In genomic region chr6:51544118-51544681, GRCm38 (mm10) we compare ENCODE assay signal across 8 mouse cellular contexts. TPM values are rescaled to one million over a fixed set of nuclear protein-coding genes. Genes with fewer than 3 reads are reported as not detected.
DNase-seq lines count a peak whose midpoint lies in the region; ATAC-seq lines count a peak whose summit lies in the region.

No protein-coding gene starts in this region.

- no peaks in the 10 kb centered on the region for H3K27me3 ChIP-seq in midbrain, embryonic 11.5 days (ENCODE audit: control insufficient read depth, insufficient read depth, low read length)
- H3K27me3 ChIP-seq in midbrain, embryonic 16.5 days (ENCODE audit: control insufficient read depth, insufficient read depth, low read depth, low read length): no peaks in the 10 kb centered on the region
- H3K27me3 ChIP-seq in heart, embryonic 13.5 days (replicated peaks): no peaks in the 10 kb centered on the region
- no peaks in the 10 kb centered on the region for H3K27me3 ChIP-seq in liver, embryonic 16.5 days (ENCODE audit: control insufficient read depth, insufficient read depth, low read depth, low read length)
- H3K27me3 ChIP-seq in stomach, embryonic 16.5 days (ENCODE audit: control insufficient read depth, insufficient read depth, low read length): no peaks in the 10 kb centered on the region

- WGBS in midbrain, embryonic 11.5 days: 39% methylated on average over 7 of the region's 7 CpGs
- WGBS in midbrain, embryonic 16.5 days: 28% methylated on average over 7 of the region's 7 CpGs
- 44% methylated on average over 7 of the region's 7 CpGs for WGBS in heart, embryonic 13.5 days
- 38% methylated on average over 7 of the region's 7 CpGs for WGBS in liver, embryonic 16.5 days (ENCODE audit: insufficient replicate concordance)
- WGBS in stomach, embryonic 16.5 days: 42% methylated on average over 7 of the region's 7 CpGs

- no peak overlapping the region for H3K9ac ChIP-seq in midbrain, embryonic 11.5 days (ENCODE audit: low read length)
- H3K9ac ChIP-seq in midbrain, embryonic 16.5 days (ENCODE audit: low read depth, low read length): no peak overlapping the region
- H3K9ac ChIP-seq in heart, embryonic 13.5 days: peak overlapping the region; percentile 28; the same call in 1 of the 2 replicates
- no peak overlapping the region for H3K9ac ChIP-seq in liver, embryonic 16.5 days (ENCODE audit: low read depth, low read length)
- H3K9ac ChIP-seq in stomach, embryonic 16.5 days (ENCODE audit: low read length): no peak overlapping the region

- no peak overlapping the region for H3K4me2 ChIP-seq in midbrain, embryonic 11.5 days
- no peak overlapping the region for H3K4me2 ChIP-seq in midbrain, embryonic 16.5 days (ENCODE audit: low read length)
- H3K4me2 ChIP-seq in heart, embryonic 13.5 days: peak overlapping the region; percentile 52
- peak overlapping the region; percentile 28 for H3K4me2 ChIP-seq in liver, embryonic 16.5 days (ENCODE audit: low read depth, low read length)
- peak overlapping the region; percentile 42 for H3K4me2 ChIP-seq in stomach, embryonic 16.5 days (ENCODE audit: low read depth, low read length)

- H3K4me3 ChIP-seq in midbrain, embryonic 11.5 days (ENCODE audit: low read depth, low read length): no peak overlapping the region
- no peak overlapping the region for H3K4me3 ChIP-seq in midbrain, embryonic 16.5 days (ENCODE audit: low read depth, low read length)
- H3K4me3 ChIP-seq in heart, embryonic 13.5 days: peak overlapping the region; percentile 29
- H3K4me3 ChIP-seq in liver, embryonic 16.5 days (ENCODE audit: low read depth, low read length): peak overlapping the region; percentile 34
- H3K4me3 ChIP-seq in stomach, embryonic 16.5 days (replicated peaks; ENCODE audit: low read length): peak overlapping the region; percentile 28; the same call in 1 of the 2 replicates

- ATAC-seq in midbrain, embryonic 11.5 days (ENCODE audit: low FRiP score): peak; percentile 38; the same call in 1 of the 2 replicates
- ATAC-seq in midbrain, embryonic 16.5 days: no peak
- no peak for ATAC-seq in heart, embryonic 13.5 days (ENCODE audit: extremely low read depth, insufficient number of reproducible peaks, low FRiP score, low TSS enrichment)
- ATAC-seq in liver, embryonic 16.5 days (ENCODE audit: low read depth): no peak
- peak; percentile 50; the same call in 1 of the 2 replicates for ATAC-seq in stomach, embryonic 16.5 days (ENCODE audit: insufficient read depth, low FRiP score)

- H3K9me3 ChIP-seq in midbrain, embryonic 11.5 days (ENCODE audit: control insufficient read depth, low read length): no peaks in the 10 kb centered on the region
- no peaks in the 10 kb centered on the region for H3K9me3 ChIP-seq in midbrain, embryonic 16.5 days (replicated peaks; ENCODE audit: control insufficient read depth, low read length, poor library complexity, severe bottlenecking)
- no peaks in the 10 kb centered on the region for H3K9me3 ChIP-seq in heart, embryonic 13.5 days
- no peaks in the 10 kb centered on the region for H3K9me3 ChIP-seq in liver, embryonic 16.5 days (replicated peaks; ENCODE audit: control insufficient read depth, low read length)
- H3K9me3 ChIP-seq in stomach, embryonic 16.5 days (replicated peaks; ENCODE audit: control insufficient read depth, low read length): no peaks in the 10 kb centered on the region

- DNase-seq in midbrain, embryonic 11.5 days (ENCODE audit: low spot score, missing footprints): no peak
- peak; percentile 92 for DNase-seq in ZHBTc4 (ENCODE audit: low read depth, low spot score)
- DNase-seq in ovary, postnatal 10 days (ENCODE audit: low spot score): no peak
- DNase-seq in adrenal gland, adult 18-20 months (ENCODE audit: low spot score in 2 of 2): no peak

- no peak overlapping the region for H3K27ac ChIP-seq in midbrain, embryonic 11.5 days (ENCODE audit: low read depth, low read length)
- no peak overlapping the region for H3K27ac ChIP-seq in midbrain, embryonic 16.5 days (ENCODE audit: low read length)
- H3K27ac ChIP-seq in heart, embryonic 13.5 days (replicated peaks): 0 out of 2 replicates have a peak overlapping the region, but pooled peaks have one; percentile 8
- H3K27ac ChIP-seq in liver, embryonic 16.5 days (ENCODE audit: low read length): peak overlapping the region; percentile 61
- peak overlapping the region; percentile 49 for H3K27ac ChIP-seq in stomach, embryonic 16.5 days (ENCODE audit: low read length)

- peaks cover 9% of the 10 kb centered on the region for H3K4me1 ChIP-seq in midbrain, embryonic 11.5 days (ENCODE audit: control insufficient read depth, insufficient read depth, low read length)
- peaks cover 5% of the 10 kb centered on the region for H3K4me1 ChIP-seq in midbrain, embryonic 16.5 days (ENCODE audit: control insufficient read depth, insufficient read depth, low read length)
- H3K4me1 ChIP-seq in heart, embryonic 13.5 days: peaks cover 26% of the 10 kb centered on the region
- peaks cover 11% of the 10 kb centered on the region for H3K4me1 ChIP-seq in liver, embryonic 16.5 days (ENCODE audit: control insufficient read depth, low read depth, low read length)
- peaks cover 10% of the 10 kb centered on the region for H3K4me1 ChIP-seq in stomach, embryonic 16.5 days (ENCODE audit: control insufficient read depth, insufficient read depth, low read length)

- H3K36me3 ChIP-seq in midbrain, embryonic 11.5 days (ENCODE audit: control insufficient read depth, insufficient read depth, low read length): no peaks in the 10 kb centered on the region
- H3K36me3 ChIP-seq in midbrain, embryonic 16.5 days (ENCODE audit: control insufficient read depth, insufficient read depth, low read length): no peaks in the 10 kb centered on the region
- 0 out of 2 replicates have a peak, but pooled peaks cover 4% of the 10 kb centered on the region for H3K36me3 ChIP-seq in heart, embryonic 13.5 days
- H3K36me3 ChIP-seq in liver, embryonic 16.5 days (ENCODE audit: control insufficient read depth, insufficient read depth): no peaks in the 10 kb centered on the region
- H3K36me3 ChIP-seq in stomach, embryonic 16.5 days (ENCODE audit: control insufficient read depth, insufficient read depth, low read length): no peaks in the 10 kb centered on the region

RNA-seq across cellular contexts. Expression of gene Snx10, which starts 20.5 kb away (rescaled TPM):
- polyA plus RNA-seq in midbrain, embryonic 11.5 days (2014; fragmentation: Nextera tagmentation; extraction: Ambion mirVana): 52.0 and 53.4 TPM in 2 replicates
- 68.9 and 70.6 TPM in 2 replicates for polyA plus RNA-seq in midbrain, embryonic 16.5 days (2015; fragmentation: Nextera tagmentation; extraction: Ambion mirVana)
- polyA plus RNA-seq in heart, embryonic 13.5 days (2015; fragmentation: Nextera tagmentation; extraction: Ambion mirVana): 16.5 and 16.6 TPM in 2 replicates
- 8.8 TPM in 2 replicates for polyA plus RNA-seq in liver, embryonic 16.5 days (2015; fragmentation: Nextera tagmentation; extraction: Ambion mirVana)
- 16.0 and 17.1 TPM in 2 replicates for polyA plus RNA-seq in stomach, embryonic 16.5 days (2015; fragmentation: Nextera tagmentation; extraction: Ambion mirVana)
- total RNA-seq in adrenal gland, adult 18-20 months (2021): 10 to 100 TPM; 31.8 to 53.6 TPM

Comparison
In these comparisons a context has a peak if more than half of its experiments do, and no peak if none do; other contexts are left out.
1. ATAC-seq: peak in midbrain, embryonic 11.5 days (single experiment) and stomach, embryonic 16.5 days (single experiment); none in midbrain, embryonic 16.5 days (single experiment), heart, embryonic 13.5 days (single experiment) and liver, embryonic 16.5 days (single experiment).
2. H3K27ac ChIP-seq: peak in heart, embryonic 13.5 days (single experiment), liver, embryonic 16.5 days (single experiment) and stomach, embryonic 16.5 days (single experiment); none in midbrain, embryonic 11.5 days (single experiment) and midbrain, embryonic 16.5 days (single experiment).
3. H3K4me2 ChIP-seq: peak in heart, embryonic 13.5 days (single experiment), liver, embryonic 16.5 days (single experiment) and stomach, embryonic 16.5 days (single experiment); none in midbrain, embryonic 11.5 days (single experiment) and midbrain, embryonic 16.5 days (single experiment).
4. H3K4me3 ChIP-seq: peak in heart, embryonic 13.5 days (single experiment), liver, embryonic 16.5 days (single experiment) and stomach, embryonic 16.5 days (single experiment); none in midbrain, embryonic 11.5 days (single experiment) and midbrain, embryonic 16.5 days (single experiment).